Mouse (Mus musculus) testis, adult 2 months (tissue): ENCODE measurements around the gene Pam16.

ENCODE experiments used
- CTCF ChIP-seq: fragments of 200-500 bp; IDR thresholded peaks from 2 replicates; pipeline ENCODE4 v1.5.1; 2012; ENCODE audit warnings: low read depth, mild to moderate bottlenecking, inconsistent platforms, low read length, moderate library complexity; ENCODE audit not compliant: control insufficient read depth, insufficient read depth, insufficient replicate concordance
- POLR2A ChIP-seq: fragments of 200-500 bp; IDR thresholded peaks from 2 replicates; pipeline ENCODE4 v1.6.1; 2012; ENCODE audit warnings: low read depth, mild to moderate bottlenecking, inconsistent platforms, low read length, moderate library complexity; ENCODE audit not compliant: control insufficient read depth

DNA sequence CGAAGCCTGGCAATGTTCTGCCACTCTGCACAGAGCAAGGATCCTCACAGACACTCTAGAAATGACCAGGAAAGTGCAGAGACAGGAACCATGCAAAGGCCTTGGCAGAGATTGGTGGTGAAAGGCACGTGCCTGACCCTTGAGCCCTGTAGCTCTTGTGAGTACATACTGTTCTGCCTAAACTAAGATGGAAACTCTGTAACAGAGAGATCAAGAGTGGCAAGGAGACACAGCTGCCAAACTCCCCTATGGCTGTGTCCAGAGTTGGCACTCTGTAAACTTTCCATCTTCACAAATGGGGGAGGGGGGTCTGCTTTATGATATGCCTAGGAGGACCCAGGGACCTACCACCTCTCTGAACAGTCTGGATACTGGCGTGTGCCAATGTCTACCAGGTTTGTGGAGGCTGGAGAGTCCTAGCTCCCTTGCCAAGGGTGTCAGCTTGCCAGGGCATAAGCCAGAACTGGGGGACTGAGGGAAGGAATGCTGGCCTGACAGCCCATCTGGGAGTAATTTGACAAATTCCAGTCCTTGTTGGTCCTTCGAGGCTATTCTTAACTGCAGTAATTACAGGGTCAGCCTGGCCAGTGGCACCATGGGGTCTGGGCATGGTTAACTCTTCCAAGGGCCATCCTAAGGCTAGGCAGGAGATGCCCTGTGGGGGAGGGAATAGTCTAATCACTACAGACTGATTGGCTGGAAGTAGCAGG lies 28.1 kb upstream of the Pam16 start:
- no peak for TF ChIP-seq CTCF
- TF ChIP-seq POLR2A, result no peak
